Mouse (Mus musculus): ENCODE data around the gene Diaph3.

GRCm38 (mm10) chr14:86640086-86640485 lies 500.9 kb downstream of the Diaph3 start:
- TF ChIP-seq CTCF (IDR thresholded peaks at IDR 0.05; ENCODE audit: insufficient read depth, low read length) (no peak), POLR2A (IDR thresholded peaks at IDR 0.05; ENCODE audit: borderline replicate concordance, extremely low read depth, low read depth, low read length) (no peak)

Measured in lung, adult 2 months (tissue).